Mouse (Mus musculus) lung, postnatal 0 days (tissue): ENCODE results near the gene Pgk1.
A peak's percentile ranks its signal among the peaks of the same experiment; 100 is the strongest.

ENCODE experiments used
- CTCF ChIP-seq: IDR thresholded peaks from 2 replicates; pipeline ENCODE4 v1.5.1; 2016; ENCODE audit warnings: antibody characterized with exemption, mild to moderate bottlenecking
- EP300 ChIP-seq: IDR thresholded peaks from 2 replicates; pipeline ENCODE4 v1.6.1; 2016; ENCODE audit warnings: antibody characterized with exemption, mild to moderate bottlenecking, control low read depth

- TF ChIP-seq CTCF (peak; percentile 55), EP300 (no peak)
Measured at GRCm38 (mm10) chrX:106165089-106165488, 21.8 kb upstream of the Pgk1 start.
